10 mouse cellular contexts compared by ENCODE assay signal in genomic region chr2:60720906-60721305, GRCm38 (mm10). TPM values are rescaled to one million over a fixed set of nuclear protein-coding genes. Genes with fewer than 3 reads are reported as not detected.
A peak's percentile ranks its signal among the peaks of the same experiment; 100 is the strongest.
DNase-seq lines count a peak whose midpoint lies in the region; ATAC-seq and TF ChIP-seq lines count a peak whose summit lies in the region.
"Had no signal": no experiment of that assay in that cellular context is flagged by ENCODE, and none has a peak within 500 bp of the region (broad histone marks: within the 10 kb centered on the region; RNA-seq: fewer than 3 reads in every experiment).

No protein-coding gene starts in this region.

- no peaks in the 10 kb centered on the region for H3K36me3 ChIP-seq in heart, embryonic 12.5 days
- no peaks in the 10 kb centered on the region for H3K36me3 ChIP-seq in midbrain, postnatal 0 days (ENCODE audit: insufficient read depth, low read length)
- no peaks in the 10 kb centered on the region for H3K36me3 ChIP-seq in forebrain, embryonic 10.5 days (replicated peaks)
- H3K36me3 ChIP-seq: liver, embryonic 13.5 days had no signal

- H3K9ac ChIP-seq in heart, embryonic 12.5 days, result no peak overlapping the region
- no peak overlapping the region for H3K9ac ChIP-seq in midbrain, postnatal 0 days (replicated peaks; ENCODE audit: low read length, poor library complexity, severe bottlenecking)
- H3K9ac ChIP-seq: liver, embryonic 13.5 days had no signal

- no peak overlapping the region for H3K4me3 ChIP-seq in layer of hippocampus, adult 2 months
- no peak overlapping the region for H3K4me3 ChIP-seq in heart, embryonic 12.5 days
- H3K4me3 ChIP-seq in midbrain, postnatal 0 days (ENCODE audit: low read depth, low read length), result no peak overlapping the region
- H3K4me3 ChIP-seq in forebrain, embryonic 10.5 days, result no peak overlapping the region
- H3K4me3 ChIP-seq: erythroblast, embryonic 14.5 days; liver, embryonic 13.5 days had no signal

- H3K4me1 ChIP-seq in heart, embryonic 12.5 days (replicated peaks), result peaks cover 26% of the 10 kb centered on the region
- H3K4me1 ChIP-seq in midbrain, postnatal 0 days (ENCODE audit: insufficient read depth, low read length), result no peaks in the 10 kb centered on the region
- peaks cover 7% of the 10 kb centered on the region for H3K4me1 ChIP-seq in forebrain, embryonic 10.5 days
- H3K4me1 ChIP-seq: liver, embryonic 13.5 days had no signal

- ATAC-seq in heart, embryonic 12.5 days (ENCODE audit: insufficient number of reproducible peaks, low FRiP score), result no peak
- ATAC-seq in midbrain, postnatal 0 days (ENCODE audit: low FRiP score), result peak; percentile 45; the same call in 1 of the 2 replicates

- 26% methylated on average over 5 of the region's 5 CpGs for WGBS in heart, embryonic 12.5 days
- 19% methylated on average over 5 of the region's 5 CpGs for WGBS in midbrain, postnatal 0 days
- WGBS in forebrain, embryonic 10.5 days, result 35% methylated on average over 5 of the region's 5 CpGs

- no peaks in the 10 kb centered on the region for H3K9me3 ChIP-seq in heart, embryonic 12.5 days (replicated peaks)
- no peaks in the 10 kb centered on the region for H3K9me3 ChIP-seq in midbrain, postnatal 0 days (ENCODE audit: low read length)
- H3K9me3 ChIP-seq in forebrain, embryonic 10.5 days, result no peaks in the 10 kb centered on the region
- H3K9me3 ChIP-seq: liver, embryonic 13.5 days had no signal

- no peak overlapping the region for H3K27ac ChIP-seq in layer of hippocampus, adult 2 months
- peak overlapping the region; percentile 45 for H3K27ac ChIP-seq in heart, embryonic 12.5 days (ENCODE audit: poor library complexity, severe bottlenecking)
- no peak overlapping the region for H3K27ac ChIP-seq in midbrain, postnatal 0 days (ENCODE audit: low read depth, low read length)
- no peak overlapping the region for H3K27ac ChIP-seq in forebrain, embryonic 10.5 days
- H3K27ac ChIP-seq: liver, embryonic 13.5 days had no signal

- no peak overlapping the region for H3K4me2 ChIP-seq in heart, embryonic 12.5 days
- H3K4me2 ChIP-seq in midbrain, postnatal 0 days (ENCODE audit: low read depth, low read length, poor library complexity, severe bottlenecking), result no peak overlapping the region
- H3K4me2 ChIP-seq: liver, embryonic 13.5 days had no signal

- H3K27me3 ChIP-seq in heart, embryonic 12.5 days (replicated peaks), result no peaks in the 10 kb centered on the region
- no peaks in the 10 kb centered on the region for H3K27me3 ChIP-seq in midbrain, postnatal 0 days (ENCODE audit: insufficient read depth, low read length)
- peaks cover 75% of the 10 kb centered on the region for H3K27me3 ChIP-seq in forebrain, embryonic 10.5 days (ENCODE audit: poor library complexity, severe bottlenecking)

- DNase-seq in adrenal gland, postnatal 14 days, result peak; percentile 40
- no peak for DNase-seq in adrenal gland, adult 18-20 months (ENCODE audit: low spot score in 2 of 2)
- DNase-seq in layer of hippocampus, adult 2 months (ENCODE audit: low spot score in 2 of 2), result peak in 1 of 2 experiments; percentile 30
- no peak for DNase-seq in layer of hippocampus, adult 9-11 months
- peak; percentile 44 for DNase-seq in MN1 (ENCODE audit: low spot score)
- DNase-seq in midbrain, postnatal 0 days (ENCODE audit: low spot score), result peak; percentile 65
- DNase-seq in forebrain, embryonic 10.5 days (ENCODE audit: extremely low spot score, low spot score), result no peak
- DNase-seq: liver, embryonic 13.5 days had no signal

- peak; percentile 96 for TF ChIP-seq CTCF in layer of hippocampus, adult 2 months (conservative IDR thresholded peaks at IDR 0.05)
- TF ChIP-seq CTCF in midbrain, postnatal 0 days (IDR thresholded peaks at IDR 0.05), result peak; percentile 91

RNA-seq across cellular contexts. Expression of gene Itgb6, which starts 1.5 kb away (rescaled TPM):
- total RNA-seq in adrenal gland, postnatal 14 days (2021), result not detected in 2 replicates
- total RNA-seq in adrenal gland, adult 18-20 months (2021), result under 1 TPM in 1 of 2 experiments, not detected in 1; 0.26 TPM
- not detected for total RNA-seq in layer of hippocampus, adult 2 months (2021)
- 0.14 and 0.17 TPM in 2 replicates for polyA plus RNA-seq in heart, embryonic 12.5 days (2016; fragmentation: Nextera tagmentation; extraction: Ambion mirVana)
- 0.14 and 0.22 TPM in 2 replicates for total RNA-seq in midbrain, postnatal 0 days (2014; rRNA removed)
- 0.04 and 0.33 TPM in 2 replicates for polyA plus RNA-seq in midbrain, postnatal 0 days (2015; fragmentation: Nextera tagmentation; extraction: Ambion mirVana)
- polyA plus RNA-seq in forebrain, embryonic 10.5 days (2016; fragmentation: Nextera tagmentation; extraction: Ambion mirVana), result 0.33 and 1.3 TPM in 2 replicates
- polyA plus RNA-seq: erythroblast, embryonic 14.5 days had no signal

Comparison
In these comparisons a context has a peak if more than half of its experiments do, and no peak if none do; other contexts are left out.
1. DNase-seq: peak in adrenal gland, postnatal 14 days (single experiment), MN1 (single experiment) and midbrain, postnatal 0 days (single experiment); none in adrenal gland, adult 18-20 months (0 of 2), layer of hippocampus, adult 9-11 months (single experiment) and forebrain, embryonic 10.5 days (single experiment).